Mouse (Mus musculus) cerebellum, adult 9-10 months (tissue): ENCODE measurements around the gene Gm4707.
A peak's percentile ranks its signal among the peaks of the same experiment; 100 is the strongest.
"Not testable (repeated sequence)": the region's sequence is repeated elsewhere in the genome, so short reads cannot be mapped to it uniquely, and the experiment has no call there.

Experiments
- DNase-seq: peaks from one replicate; pipeline ENCODE4 v3.0.0; 2022

The Gm4707 gene

GRCm38 (mm10) chr17:71459818-71460217, at the start of gene Gm4707:
Gene Gm4707, minus strand, starts transcription at chr17:71459918.
- DNase-seq, result no peak

- no peak for DNase-seq
Observed at GRCm38 (mm10) chr17:71506832-71507231, 47.1 kb upstream of the Gm4707 start.

GRCm38 (mm10) chr17:71495784-71496183, 36.1 kb upstream of the Gm4707 start:
- DNase-seq, result no peak

- DNase-seq, result no peak
Observed at GRCm38 (mm10) chr17:71491332-71491686, 31.6 kb upstream of the Gm4707 start.

- DNase-seq, result no peak
Observed at GRCm38 (mm10) chr17:71490666-71491331, 31.1 kb upstream of the Gm4707 start.

- DNase-seq, result no peak
Observed at GRCm38 (mm10) chr17:71489703-71490461, 30.2 kb upstream of the Gm4707 start.

- no peak for DNase-seq
Observed at GRCm38 (mm10) chr17:71486231-71486851, 26.6 kb upstream of the Gm4707 start.

GRCm38 (mm10) chr17:71485791-71486230, 26.1 kb upstream of the Gm4707 start:
- DNase-seq, result no peak

- DNase-seq, result no peak
Observed at GRCm38 (mm10) chr17:71484711-71485110, 25.0 kb upstream of the Gm4707 start.

- DNase-seq, result no peak
Observed at GRCm38 (mm10) chr17:71483418-71484060, 23.8 kb upstream of the Gm4707 start.

- DNase-seq, result no peak
Observed at GRCm38 (mm10) chr17:71479381-71479901, 19.7 kb upstream of the Gm4707 start.

- no peak for DNase-seq
Observed at GRCm38 (mm10) chr17:71477481-71477880, 17.8 kb upstream of the Gm4707 start.

- peak; percentile 47 for DNase-seq
Observed at GRCm38 (mm10) chr17:71476346-71477020, 16.8 kb upstream of the Gm4707 start.

GRCm38 (mm10) chr17:71475705-71476089, 16.0 kb upstream of the Gm4707 start:
- DNase-seq, result peak; percentile 78

GRCm38 (mm10) chr17:71474762-71475704, 15.3 kb upstream of the Gm4707 start, which contains the start of gene Smchd1:
Gene Smchd1, minus strand, starts transcription at chr17:71475343.
- peak; percentile 91 for DNase-seq

GRCm38 (mm10) chr17:71474128-71474527, 14.4 kb upstream of the Gm4707 start:
- peak; percentile 31 for DNase-seq

- DNase-seq, result no peak
Observed at GRCm38 (mm10) chr17:71471261-71471660, 11.5 kb upstream of the Gm4707 start.

- no peak for DNase-seq
Observed at GRCm38 (mm10) chr17:71460312-71460711, 594 bp upstream of the Gm4707 start.

GRCm38 (mm10) chr17:71457361-71457760, 2.4 kb downstream of the Gm4707 start:
- not testable (repeated sequence) for DNase-seq

GRCm38 (mm10) chr17:71445191-71445590, 14.5 kb downstream of the Gm4707 start:
- no peak for DNase-seq

- DNase-seq, result no peak
Observed at GRCm38 (mm10) chr17:71444718-71445117, 15.0 kb downstream of the Gm4707 start.
